Mouse (Mus musculus): Measurements from ENCODE around the gene Mas1.

Gene Mas1

GRCm38 (mm10) chr17:12832231-12832630 lies 35.7 kb downstream of the Mas1 start:
- no peak for DNase-seq (ENCODE audit: low read depth, low spot score)

- no peak for DNase-seq (ENCODE audit: low read depth, low spot score)
Observed at GRCm38 (mm10) chr17:12830351-12830750, 37.6 kb downstream of the Mas1 start.

GRCm38 (mm10) chr17:12815885-12816284 lies 52.1 kb downstream of the Mas1 start:
- DNase-seq (ENCODE audit: low read depth, low spot score): no peak

- DNase-seq (ENCODE audit: low read depth, low spot score): no peak
Observed at GRCm38 (mm10) chr17:12814502-12814901, 53.4 kb downstream of the Mas1 start.

- no peak for DNase-seq (ENCODE audit: low read depth, low spot score)
Observed at GRCm38 (mm10) chr17:12810973-12811303, 57.0 kb downstream of the Mas1 start.

- peak; percentile 87 for DNase-seq (ENCODE audit: low read depth, low spot score)
Observed at GRCm38 (mm10) chr17:12810103-12810972, 57.6 kb downstream of the Mas1 start.

GRCm38 (mm10) chr17:12808851-12809250 lies 59.1 kb downstream of the Mas1 start:
- DNase-seq (ENCODE audit: low read depth, low spot score): no peak

DNA sequence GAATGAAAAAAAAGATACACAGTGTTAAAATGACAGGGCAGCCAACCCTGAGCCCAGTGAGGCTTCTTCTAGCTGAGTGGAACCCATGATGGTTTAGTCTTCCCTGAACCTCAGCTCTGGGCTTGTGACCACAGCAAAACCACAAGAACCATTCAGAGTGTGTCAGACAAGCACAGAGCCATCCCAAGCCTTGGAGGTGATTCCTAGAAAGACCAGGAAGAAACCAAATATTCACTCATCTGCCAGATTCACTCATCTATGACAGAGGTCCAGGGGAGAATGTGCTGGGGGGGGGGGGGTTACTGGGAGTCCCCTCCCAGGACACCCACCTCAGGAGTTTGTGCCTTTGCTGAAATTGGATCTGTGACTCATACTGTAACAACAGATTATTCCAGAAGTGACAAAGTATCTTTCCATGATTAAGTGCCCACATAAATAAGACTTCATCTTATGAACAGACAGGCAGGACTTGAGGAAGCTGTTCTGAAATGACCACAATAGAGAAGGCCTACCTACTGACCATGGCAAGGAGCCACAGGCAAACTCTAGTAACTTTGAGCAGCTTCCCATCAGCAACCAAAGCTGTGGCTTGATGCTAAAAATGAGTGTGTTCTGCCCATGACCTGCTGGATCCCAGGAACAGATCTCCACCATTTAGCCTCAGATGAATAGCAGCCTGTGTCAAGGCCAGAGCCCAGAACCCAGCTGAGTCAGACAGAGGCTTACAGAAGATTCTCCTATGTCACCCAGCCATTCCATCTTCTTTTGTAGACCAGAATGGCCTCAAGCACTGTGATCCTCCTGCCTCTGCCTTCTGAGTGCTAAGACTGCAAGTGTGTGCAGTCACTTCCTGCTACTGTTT lies 63.1 kb downstream of the Mas1 start:
- no peak for DNase-seq (ENCODE audit: low read depth, low spot score)

DNA sequence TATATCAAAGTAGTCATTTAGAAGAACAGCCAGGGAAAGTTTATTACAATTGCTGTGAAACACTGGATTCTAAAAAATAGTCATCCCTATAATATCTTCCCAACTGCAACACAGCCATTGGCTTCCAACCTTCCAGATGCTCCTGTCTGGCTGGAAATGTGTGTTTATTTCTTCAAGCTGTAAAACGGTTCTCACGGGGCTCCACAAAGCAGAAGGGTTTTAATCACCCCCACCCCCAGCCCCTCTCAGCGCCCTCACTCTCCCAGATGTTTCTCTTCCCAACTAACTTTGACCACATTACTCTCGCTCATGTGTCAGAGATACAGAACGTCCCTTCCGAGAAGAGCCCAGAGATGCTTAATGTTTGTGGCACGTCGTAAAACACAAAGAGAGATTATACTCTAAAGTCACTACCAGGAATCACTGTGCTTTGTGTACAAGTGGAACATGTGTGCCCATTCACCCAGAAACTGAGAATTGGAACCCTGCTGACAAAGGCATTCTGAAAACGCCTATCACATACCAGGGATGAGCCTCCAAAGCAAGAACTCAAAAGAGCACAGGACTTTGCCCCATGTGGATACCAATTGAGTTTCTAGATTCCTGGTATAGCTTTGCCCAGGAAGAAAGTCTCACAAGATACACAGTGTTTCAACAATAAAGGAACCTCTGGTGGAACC lies 65.9 kb downstream of the Mas1 start:
- DNase-seq (ENCODE audit: low read depth, low spot score): peak; percentile 42

- no peak for DNase-seq (ENCODE audit: low read depth, low spot score)
Observed at GRCm38 (mm10) chr17:12799368-12800275, 68.3 kb downstream of the Mas1 start.

DNA sequence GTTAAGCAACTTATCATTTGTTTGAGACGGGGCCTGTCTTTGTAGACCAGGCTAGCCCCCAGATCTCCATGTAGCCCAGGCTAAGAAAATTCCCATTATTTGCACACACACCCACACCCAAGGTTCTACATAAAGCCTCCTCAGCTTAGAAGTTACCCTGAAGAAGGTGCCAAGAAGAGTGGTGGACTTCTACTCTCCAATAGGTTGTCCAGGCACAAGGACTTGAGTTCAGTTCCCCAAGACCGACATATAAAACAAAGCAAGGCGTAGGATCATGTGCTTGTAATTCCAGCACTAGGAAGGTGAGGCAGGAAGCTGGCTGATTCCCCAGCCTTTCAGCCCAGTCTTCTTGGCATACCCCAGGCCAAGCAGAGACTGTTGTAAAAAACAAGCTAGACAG lies 69.4 kb downstream of the Mas1 start:
- DNase-seq (ENCODE audit: low read depth, low spot score): no peak

DNA sequence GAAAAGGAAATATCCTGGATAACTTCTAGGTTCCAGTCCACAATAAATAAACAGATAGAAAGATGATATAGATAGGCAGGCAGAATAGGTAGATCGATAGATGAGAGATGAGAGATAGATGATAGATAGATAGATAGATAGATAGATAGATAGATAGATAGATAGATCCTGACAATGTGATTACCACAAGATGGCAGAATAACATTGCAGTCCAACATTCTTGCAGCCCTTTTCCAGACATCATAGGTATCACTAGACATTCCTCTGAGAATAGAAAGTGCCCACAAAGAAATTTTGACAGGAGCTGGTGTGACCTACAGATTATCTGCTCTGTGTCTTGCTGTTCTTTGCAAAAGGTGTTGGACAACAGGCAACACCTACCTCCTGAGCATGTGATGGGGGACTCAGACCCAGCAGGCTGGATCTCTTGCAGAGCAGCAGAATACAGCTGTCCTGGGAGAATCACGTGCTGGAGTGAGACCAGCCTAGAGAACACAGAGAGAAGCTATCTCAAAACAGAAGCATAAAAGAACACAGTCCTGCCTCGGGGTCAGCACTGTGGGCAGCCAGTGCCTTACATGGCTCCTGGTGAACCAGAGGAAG lies 70.4 kb downstream of the Mas1 start:
- no peak for DNase-seq (ENCODE audit: low read depth, low spot score)

DNA sequence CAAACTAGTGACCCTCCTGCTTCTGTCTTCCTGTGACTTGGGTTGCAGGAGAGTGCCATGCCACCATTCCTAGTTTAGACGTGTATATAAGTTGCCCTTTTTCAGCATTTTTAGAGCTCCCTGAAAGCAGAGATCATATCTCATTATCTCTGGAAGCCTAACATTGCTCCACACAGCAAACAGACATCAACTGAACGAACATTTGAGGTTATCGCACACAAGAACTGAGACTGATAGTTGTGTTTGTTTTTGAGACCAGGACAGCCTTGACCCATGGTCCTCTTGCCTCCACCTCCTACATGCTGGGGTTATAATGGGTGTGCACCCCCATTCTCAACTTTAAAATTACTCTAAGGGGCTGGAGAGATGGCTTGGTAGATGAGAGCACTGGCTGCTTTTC lies 71.3 kb downstream of the Mas1 start:
- DNase-seq (ENCODE audit: low read depth, low spot score): no peak

DNA sequence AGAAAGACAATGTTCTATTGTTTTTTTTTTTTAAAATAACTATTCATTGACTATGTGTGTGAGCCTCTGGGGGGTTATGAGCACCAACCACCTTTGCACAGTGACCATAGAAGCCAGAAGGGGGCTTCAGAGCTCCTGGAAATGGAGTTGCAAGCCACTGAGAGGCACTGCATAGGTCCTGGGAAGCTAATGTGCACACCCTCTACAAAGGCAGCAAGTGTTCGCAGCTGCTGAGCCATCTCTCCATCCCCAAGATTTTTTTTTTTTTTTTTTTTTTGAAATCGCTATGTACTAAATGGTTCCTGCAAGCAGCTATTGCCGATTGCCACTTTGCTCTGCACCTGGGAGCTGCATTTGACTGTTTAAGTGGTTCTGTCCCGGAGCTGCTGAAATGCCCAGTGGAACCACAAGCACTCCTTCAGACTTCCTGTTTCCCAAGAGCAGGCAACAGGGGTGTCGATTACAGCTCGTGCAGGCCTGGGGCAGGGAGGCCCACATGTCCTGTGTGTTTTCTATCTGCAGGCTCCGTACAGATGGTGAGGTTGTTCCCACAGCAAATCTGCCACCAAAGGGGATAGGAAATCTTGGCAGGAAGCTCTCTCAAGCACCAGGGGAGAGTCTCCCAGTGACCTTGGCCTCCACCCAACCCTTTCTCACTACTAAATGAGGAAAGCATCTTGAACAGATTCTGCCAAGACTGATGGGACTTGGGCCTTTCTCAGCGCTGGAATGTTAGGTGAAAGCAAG lies 74.1 kb downstream of the Mas1 start:
- DNase-seq (ENCODE audit: low read depth, low spot score): peak; percentile 48

- no peak for DNase-seq (ENCODE audit: low read depth, low spot score)
Observed at GRCm38 (mm10) chr17:12792422-12793206, 75.3 kb downstream of the Mas1 start.

DNA sequence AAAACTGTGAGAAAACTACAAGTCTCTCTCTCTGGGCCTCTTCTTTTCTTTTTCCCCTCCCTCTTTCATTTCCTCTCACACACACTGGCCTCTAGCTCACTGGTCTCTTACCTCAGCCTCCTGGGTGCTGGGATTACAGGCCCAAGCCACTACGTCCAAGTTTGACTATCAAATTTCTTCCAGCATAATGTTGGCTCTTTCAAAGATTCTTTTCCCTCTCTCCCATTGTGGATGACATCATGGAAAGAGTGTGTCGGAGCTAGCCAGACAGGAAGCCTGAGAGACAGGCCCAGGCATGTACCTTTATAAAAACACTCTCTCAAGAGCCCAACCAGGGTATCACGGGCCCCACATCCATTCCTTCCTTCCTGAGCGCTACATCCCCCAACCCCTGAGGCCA lies 76.5 kb downstream of the Mas1 start:
- peak; percentile 61 for DNase-seq (ENCODE audit: low read depth, low spot score)

DNA sequence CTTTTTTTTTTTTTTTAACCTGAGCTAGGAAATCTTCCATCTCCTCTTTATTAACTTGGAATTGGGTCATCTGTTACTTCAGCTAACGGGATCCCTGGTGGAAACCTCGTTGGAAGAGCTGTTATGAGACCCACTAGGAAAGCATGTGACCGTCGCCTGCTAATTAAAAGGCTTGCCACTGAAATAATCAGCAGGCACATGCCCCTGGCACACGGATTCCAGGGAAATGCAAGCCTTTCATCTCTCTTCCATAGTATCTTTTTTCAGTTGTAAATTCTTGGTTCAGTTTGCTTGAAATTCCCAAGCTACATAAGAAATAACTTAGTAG lies 76.9 kb downstream of the Mas1 start:
- no peak for DNase-seq (ENCODE audit: low read depth, low spot score)
